Mouse (Mus musculus) layer of hippocampus, adult 8-10 months (tissue): ENCODE data around the gene Spice1. TPM values are rescaled to one million over a fixed set of nuclear protein-coding genes. Genes with fewer than 3 reads are reported as not detected.

Experiments used
- DNase-seq, 2 experiments: peaks; one replicate each; pipeline ENCODE4 v3.0.0; 2022; ENCODE audit warnings: low spot score in 2 of 2
- total RNA-seq, 4 experiments: library from RNA; stranded (reverse); gene quantifications; 2 replicates each; pipeline ENCODE4 v1.2.4; 2022

Spice1 gene
- total RNA-seq, 4 experiments from 2014 or later: 16.3 to 19.5 (median 17.9) TPM

GRCm38 (mm10) chr16:44365522-44365921, 18.6 kb downstream of the Spice1 start:
- no peak for DNase-seq

GRCm38 (mm10) chr16:44375459-44375858, 28.5 kb downstream of the Spice1 start:
- no peak for DNase-seq

GRCm38 (mm10) chr16:44380006-44380405, 33.1 kb downstream of the Spice1 start:
- no peak for DNase-seq

- DNase-seq: no peak
Measured at GRCm38 (mm10) chr16:44381578-44381977, 34.7 kb downstream of the Spice1 start.

- no peak for DNase-seq
Measured at GRCm38 (mm10) chr16:44383549-44383948, 36.6 kb downstream of the Spice1 start.

- no peak for DNase-seq
Measured at GRCm38 (mm10) chr16:44384251-44384650, 37.3 kb downstream of the Spice1 start.

GRCm38 (mm10) chr16:44391877-44392548, 45.1 kb downstream of the Spice1 start:
- DNase-seq: peak; percentile 57 to 65

GRCm38 (mm10) chr16:44394577-44395243, 47.8 kb downstream of the Spice1 start, which contains the start of gene Cfap44:
Gene Cfap44 (plus strand): TSS chr16:44394796.
- DNase-seq: peak; percentile 87 to 91

- no peak for DNase-seq
Measured at GRCm38 (mm10) chr16:44404933-44405332, 58.0 kb downstream of the Spice1 start.

GRCm38 (mm10) chr16:44407211-44407610, 60.3 kb downstream of the Spice1 start:
- no peak for DNase-seq

- DNase-seq: no peak
Measured at GRCm38 (mm10) chr16:44408290-44408689, 61.4 kb downstream of the Spice1 start.

GRCm38 (mm10) chr16:44410176-44410575, 63.3 kb downstream of the Spice1 start:
- no peak for DNase-seq

GRCm38 (mm10) chr16:44417596-44417995, 70.7 kb downstream of the Spice1 start:
- no peak for DNase-seq

GRCm38 (mm10) chr16:44421735-44422134, 74.8 kb downstream of the Spice1 start:
- DNase-seq: no peak

GRCm38 (mm10) chr16:44423499-44423898, 76.6 kb downstream of the Spice1 start:
- DNase-seq: peak; percentile 50 to 65

GRCm38 (mm10) chr16:44428456-44428855, 81.5 kb downstream of the Spice1 start:
- no peak for DNase-seq

GRCm38 (mm10) chr16:44430021-44430420, 83.1 kb downstream of the Spice1 start:
- no peak for DNase-seq

GRCm38 (mm10) chr16:44434931-44435330, 88.0 kb downstream of the Spice1 start:
- DNase-seq: no peak

- DNase-seq: no peak
Measured at GRCm38 (mm10) chr16:44435481-44435880, 88.6 kb downstream of the Spice1 start.
